Comparison of ENCODE assay signal across 8 mouse cellular contexts in genomic region chr1:136394506-136394905, GRCm38 (mm10). TPM values are rescaled to one million over a fixed set of nuclear protein-coding genes. Genes with fewer than 3 reads are reported as not detected.
A peak's percentile ranks its signal among the peaks of the same experiment; 100 is the strongest.
DNase-seq lines count a peak whose midpoint lies in the region; ATAC-seq and TF ChIP-seq lines count a peak whose summit lies in the region.

No protein-coding gene starts in this region.

- H3K27me3 ChIP-seq in MEL (ENCODE audit: control insufficient read depth in 1 of 2, insufficient read depth in 2 of 2, low read length in 2 of 2): peaks cover 0 to 6% of the 10 kb centered on the region in 2 experiments
- H3K27me3 ChIP-seq in forebrain, embryonic 11.5 days (ENCODE audit: control insufficient read depth, insufficient read depth, low read length): no peaks in the 10 kb centered on the region
- no peaks in the 10 kb centered on the region for H3K27me3 ChIP-seq in liver, embryonic 11.5 days (replicated peaks; ENCODE audit: control insufficient read depth, insufficient read depth, low read length)
- H3K27me3 ChIP-seq in neural tube, embryonic 15.5 days (replicated peaks): no peaks in the 10 kb centered on the region
- no peaks in the 10 kb centered on the region for H3K27me3 ChIP-seq in intestine, embryonic 15.5 days (replicated peaks)

- H3K79me2 ChIP-seq in MEL (ENCODE audit: control insufficient read depth, insufficient read depth, low read length, poor library complexity): no peaks in the 10 kb centered on the region

- intact Hi-C loops in heart, postnatal 25 days (cut with DNase I): no loop called here

- no peak for TF ChIP-seq CTCF in MEL (IDR thresholded peaks at IDR 0.05 in 2 of 3, conservative IDR thresholded peaks at IDR 0.05 in 1 of 3; ENCODE audit: control insufficient read depth in 1 of 3, insufficient read depth in 1 of 3, low read depth in 2 of 3, low read length in 3 of 3, poor library complexity in 1 of 3, severe bottlenecking in 1 of 3)

- H3K4me2 ChIP-seq in forebrain, embryonic 11.5 days (ENCODE audit: low read depth, low read length, severe bottlenecking): peak overlapping the region; percentile 40; the same call in 1 of the 2 replicates
- peak overlapping the region; percentile 18; the same call in 1 of the 2 replicates for H3K4me2 ChIP-seq in liver, embryonic 11.5 days
- H3K4me2 ChIP-seq in neural tube, embryonic 15.5 days: peak overlapping the region; percentile 39
- H3K4me2 ChIP-seq in intestine, embryonic 15.5 days (replicated peaks): no peak overlapping the region

- no peak for ATAC-seq in forebrain, embryonic 11.5 days (replicated peaks; ENCODE audit: low FRiP score)
- ATAC-seq in liver, embryonic 11.5 days (replicated peaks; ENCODE audit: low FRiP score): no peak
- no peak for ATAC-seq in neural tube, embryonic 15.5 days (ENCODE audit: low FRiP score)
- no peak for ATAC-seq in intestine, embryonic 15.5 days

- no peak for TF ChIP-seq EP300 in MEL (IDR thresholded peaks at IDR 0.05; ENCODE audit: low read depth in 1 of 2, low read length in 2 of 2)

- H3K9me3 ChIP-seq in MEL (replicated peaks; ENCODE audit: insufficient read depth, low read length): no peaks in the 10 kb centered on the region
- H3K9me3 ChIP-seq in forebrain, embryonic 11.5 days (ENCODE audit: control insufficient read depth, low read length): no peaks in the 10 kb centered on the region
- H3K9me3 ChIP-seq in liver, embryonic 11.5 days (ENCODE audit: control insufficient read depth, low read length): no peaks in the 10 kb centered on the region
- no peaks in the 10 kb centered on the region for H3K9me3 ChIP-seq in neural tube, embryonic 15.5 days (replicated peaks)
- no peaks in the 10 kb centered on the region for H3K9me3 ChIP-seq in intestine, embryonic 15.5 days

- TF ChIP-seq RAD21 in MEL (IDR thresholded peaks at IDR 0.05; ENCODE audit: low read depth, low read length): no peak

- no peak overlapping the region for H3K9ac ChIP-seq in MEL (ENCODE audit: control insufficient read depth, low read depth, low read length, poor library complexity, severe bottlenecking)
- no peak overlapping the region for H3K9ac ChIP-seq in forebrain, embryonic 11.5 days (ENCODE audit: low read length)
- no peak overlapping the region for H3K9ac ChIP-seq in liver, embryonic 11.5 days (ENCODE audit: low read depth, low read length)
- H3K9ac ChIP-seq in neural tube, embryonic 15.5 days (replicated peaks): no peak overlapping the region
- no peak overlapping the region for H3K9ac ChIP-seq in intestine, embryonic 15.5 days

- no peak for TF ChIP-seq POLR2A in MEL (IDR thresholded peaks at IDR 0.05; ENCODE audit: control insufficient read depth in 1 of 2, insufficient read depth in 1 of 2, low read depth in 1 of 2, low read length in 2 of 2, poor library complexity in 1 of 2)

- 33% methylated on average over 10 of the region's 10 CpGs for WGBS in forebrain, embryonic 11.5 days
- WGBS in liver, embryonic 11.5 days: 33% methylated on average over 10 of the region's 10 CpGs
- WGBS in neural tube, embryonic 15.5 days: 42% methylated on average over 10 of the region's 10 CpGs
- 38% methylated on average over 10 of the region's 10 CpGs for WGBS in intestine, embryonic 15.5 days

- H3K4me3 ChIP-seq in MEL (ENCODE audit: control insufficient read depth in 1 of 2, insufficient read depth in 1 of 2, low read depth in 2 of 2, low read length in 2 of 2): no peak overlapping the region
- H3K4me3 ChIP-seq in forebrain, embryonic 11.5 days (ENCODE audit: low read depth, low read length): peak overlapping the region; percentile 5
- no peak overlapping the region for H3K4me3 ChIP-seq in liver, embryonic 11.5 days (ENCODE audit: low read depth, low read length)
- H3K4me3 ChIP-seq in neural tube, embryonic 15.5 days (replicated peaks): no peak overlapping the region
- no peak overlapping the region for H3K4me3 ChIP-seq in intestine, embryonic 15.5 days (replicated peaks)

- DNase-seq in CD4-positive helper T cell, adult 2 months (ENCODE audit: low read depth, low spot score): peak; percentile 24
- peak; percentile 54 for DNase-seq in MEL (ENCODE audit: low read depth, low spot score)
- no peak for DNase-seq in forebrain, embryonic 11.5 days (ENCODE audit: low spot score)
- DNase-seq in heart, postnatal 25 days (ENCODE audit: low spot score): peak; percentile 24
- no peak for DNase-seq in liver, embryonic 11.5 days (ENCODE audit: low spot score)
- no peak for DNase-seq in cerebellum, adult 11-12 months

- no peaks in the 10 kb centered on the region for H3K4me1 ChIP-seq in MEL (ENCODE audit: control insufficient read depth in 1 of 2, insufficient read depth in 2 of 2, low read length in 2 of 2)
- no peaks in the 10 kb centered on the region for H3K4me1 ChIP-seq in forebrain, embryonic 11.5 days (replicated peaks; ENCODE audit: control insufficient read depth, insufficient read depth, low read length)
- no peaks in the 10 kb centered on the region for H3K4me1 ChIP-seq in liver, embryonic 11.5 days (replicated peaks; ENCODE audit: control insufficient read depth, insufficient read depth, low read length)
- peaks cover 4% of the 10 kb centered on the region; the same call in 1 of the 2 replicates for H3K4me1 ChIP-seq in neural tube, embryonic 15.5 days
- H3K4me1 ChIP-seq in intestine, embryonic 15.5 days (replicated peaks): no peaks in the 10 kb centered on the region

- H3K27ac ChIP-seq in MEL (ENCODE audit: control insufficient read depth, low read depth, low read length): no peak overlapping the region
- H3K27ac ChIP-seq in forebrain, embryonic 11.5 days (ENCODE audit: low read depth, low read length): no peak overlapping the region
- no peak overlapping the region for H3K27ac ChIP-seq in liver, embryonic 11.5 days (ENCODE audit: low read depth, low read length)
- H3K27ac ChIP-seq in neural tube, embryonic 15.5 days (replicated peaks): no peak overlapping the region
- no peak overlapping the region for H3K27ac ChIP-seq in intestine, embryonic 15.5 days

- no peaks in the 10 kb centered on the region; a peak in 1 of 4 replicates for H3K36me3 ChIP-seq in MEL (ENCODE audit: control insufficient read depth in 1 of 2, insufficient read depth in 2 of 2, low read length in 2 of 2)
- H3K36me3 ChIP-seq in forebrain, embryonic 11.5 days (ENCODE audit: control insufficient read depth, insufficient read depth, low read length): no peaks in the 10 kb centered on the region
- H3K36me3 ChIP-seq in liver, embryonic 11.5 days (ENCODE audit: control insufficient read depth, insufficient read depth, low read length): no peaks in the 10 kb centered on the region
- H3K36me3 ChIP-seq in neural tube, embryonic 15.5 days: no peaks in the 10 kb centered on the region
- no peaks in the 10 kb centered on the region for H3K36me3 ChIP-seq in intestine, embryonic 15.5 days

TF ChIP-seq in MEL, 35 proteins besides CTCF, POLR2A, EP300 and RAD21:
- TF ChIP-seq ZMIZ1 (IDR thresholded peaks at IDR 0.05; ENCODE audit: low read depth, low read length) (no peak), HCFC1 (IDR thresholded peaks at IDR 0.05; ENCODE audit: low read depth, low read length) (no peak), ZNF384 (IDR thresholded peaks at IDR 0.05; ENCODE audit: low read depth, low read length) (no peak), UBTF (IDR thresholded peaks at IDR 0.05; ENCODE audit: borderline replicate concordance, insufficient read depth, low read depth, low read length) (no peak)

RNA-seq across cellular contexts. Expression of gene Ddx59, which starts 20.6 kb away (rescaled TPM):
- total RNA-seq in MEL (2012; rRNA removed): 6.0 and 6.1 TPM in 2 replicates
- 1 to 10 TPM in 1 of 2 experiments, not detected in 1; 6.9 TPM for polyA plus RNA-seq in MEL (2012; ENCODE audit: insufficient read depth in 1 of 2, insufficient read length in 2 of 2, low read depth in 1 of 2, low replicate concordance in 2 of 2, missing spikeins in 1 of 2)
- 19.2 and 21.7 TPM in 2 replicates for polyA plus RNA-seq in forebrain, embryonic 11.5 days (2014; fragmentation: Nextera tagmentation; extraction: Ambion mirVana)
- total RNA-seq in heart, postnatal 25 days (2021): 10 to 100 TPM; 11.4 to 11.7 TPM
- 9.4 and 11.5 TPM in 2 replicates for polyA plus RNA-seq in liver, embryonic 11.5 days (2014; fragmentation: Nextera tagmentation; extraction: Ambion mirVana)
- polyA plus RNA-seq in neural tube, embryonic 15.5 days (2015; fragmentation: Nextera tagmentation; extraction: Ambion mirVana): 15.6 and 15.8 TPM in 2 replicates
- polyA plus RNA-seq in intestine, embryonic 15.5 days (2015; fragmentation: Nextera tagmentation; extraction: Ambion mirVana): 11.6 and 12.3 TPM in 2 replicates

RNA-seq across cellular contexts. Expression of gene Camsap2, which starts 48.6 kb away (rescaled TPM):
- total RNA-seq in MEL (2012; rRNA removed): 7.0 and 7.6 TPM in 2 replicates
- polyA plus RNA-seq in MEL (2012; ENCODE audit: insufficient read depth in 1 of 2, insufficient read length in 2 of 2, low read depth in 1 of 2, low replicate concordance in 2 of 2, missing spikeins in 1 of 2): 10 to 100 TPM; 10.7 to 38.3 TPM
- polyA plus RNA-seq in forebrain, embryonic 11.5 days (2014; fragmentation: Nextera tagmentation; extraction: Ambion mirVana): 28.4 and 29.1 TPM in 2 replicates
- 10 to 100 TPM; 21.4 to 22.8 TPM for total RNA-seq in heart, postnatal 25 days (2021)
- 12.4 and 13.2 TPM in 2 replicates for polyA plus RNA-seq in liver, embryonic 11.5 days (2014; fragmentation: Nextera tagmentation; extraction: Ambion mirVana)
- polyA plus RNA-seq in neural tube, embryonic 15.5 days (2015; fragmentation: Nextera tagmentation; extraction: Ambion mirVana): 23.1 and 27.1 TPM in 2 replicates
- polyA plus RNA-seq in intestine, embryonic 15.5 days (2015; fragmentation: Nextera tagmentation; extraction: Ambion mirVana): 6.0 and 6.9 TPM in 2 replicates

Comparison
In these comparisons a context has a peak if more than half of its experiments do, and no peak if none do; other contexts are left out.
1. DNase-seq: peak in CD4-positive helper T cell, adult 2 months (single experiment), MEL (single experiment) and heart, postnatal 25 days (single experiment); none in forebrain, embryonic 11.5 days (single experiment), liver, embryonic 11.5 days (single experiment) and cerebellum, adult 11-12 months (single experiment).